Mouse (Mus musculus) midbrain, embryonic 12.5 days (tissue): ENCODE measurements at regions not wholly inside any gene's neighbourhood (a gene's known extent, or its start where the extent isn't known, plus 50 kb on each side); places are given as distances from the start of the nearest gene placed in this dataset.

Experiments used
- ATAC-seq: fragments of 200-750 bp; cut with Nextera tagmentation; 2 replicates; pipeline ENCODE4 v1.8.0; 2017; ENCODE audit warnings: low read depth, moderate TSS enrichment, moderate library complexity; ENCODE audit not compliant: low FRiP score
- H3K27ac ChIP-seq: fragments of 300-500 bp; sonication (generic); replicated peaks from 2 replicates; pipeline ENCODE4 v1.5.1; 2016; ENCODE audit warnings: mild to moderate bottlenecking
- H3K27me3 ChIP-seq: fragments of 300-500 bp; sonication (generic); 2 replicates; pipeline ENCODE4 v1.6.1; 2016; ENCODE audit warnings: mild to moderate bottlenecking
- H3K36me3 ChIP-seq: fragments of 300-500 bp; sonication (generic); 2 replicates; pipeline ENCODE4 v1.6.1; 2016
- H3K4me1 ChIP-seq: fragments of 300-500 bp; sonication (generic); 2 replicates; pipeline ENCODE4 v1.6.1; 2016
- H3K4me2 ChIP-seq: fragments of 300-500 bp; sonication (generic); replicated peaks from 2 replicates; pipeline ENCODE4 v1.6.1; 2016; ENCODE audit warnings: mild to moderate bottlenecking, moderate library complexity
- H3K4me3 ChIP-seq: fragments of 300-500 bp; sonication (generic); 2 replicates; pipeline ENCODE4 v1.5.1; 2016; ENCODE audit warnings: mild to moderate bottlenecking
- H3K9ac ChIP-seq: fragments of 300-500 bp; sonication (generic); replicated peaks from 2 replicates; pipeline ENCODE4 v1.6.1; 2016; ENCODE audit warnings: mild to moderate bottlenecking, moderate library complexity
- H3K9me3 ChIP-seq: fragments of 300-500 bp; sonication (generic); 2 replicates; pipeline ENCODE4 v1.6.1; 2016; ENCODE audit warnings: mild to moderate bottlenecking
- WGBS: fragments of 180-500 bp; shearing (Covaris S2); methylation state at CpG from one replicate; pipeline ENCODE4 v1.1.7; 2016; 5-methylcytosine and 5-hydroxymethylcytosine counted together

GRCm38 (mm10) chr3:8367659-8367969 is 1242.3 kb downstream of the Zfp704 start:
- H3K27ac ChIP-seq: no peak overlapping the region

GRCm38 (mm10) chr3:8366907-8367658 is 1242.8 kb downstream of the Zfp704 start:
- Histone ChIP-seq H3K27me3 (no peaks in the 10 kb centered on the region), H3K9me3 (no peaks in the 10 kb centered on the region), H3K9ac (no peak overlapping the region), H3K4me2 (no peak overlapping the region), H3K4me1 (peaks cover 3% of the 10 kb centered on the region; the same call in 1 of the 2 replicates), H3K27ac (no peak overlapping the region), H3K4me3 (no peak overlapping the region), H3K36me3 (no peaks in the 10 kb centered on the region)
- ATAC-seq: peak; percentile 54; the same call in 1 of the 2 replicates
- WGBS: 67% methylated on average over 3 of the region's 3 CpGs

More at GRCm38 (mm10) chr3:8367659-8367969, 1242.3 kb downstream of the Zfp704 start:
- WGBS: 77% methylated on average over 2 of the region's 2 CpGs
- peaks cover 3% of the 10 kb centered on the region; the same call in 1 of the 2 replicates for H3K4me1 ChIP-seq
- no peak overlapping the region for H3K4me3 ChIP-seq
- no peaks in the 10 kb centered on the region for H3K36me3 ChIP-seq
- H3K9me3 ChIP-seq: no peaks in the 10 kb centered on the region
- no peak overlapping the region for H3K4me2 ChIP-seq
- H3K27me3 ChIP-seq: no peaks in the 10 kb centered on the region
- H3K9ac ChIP-seq: no peak overlapping the region
- ATAC-seq: no peak
